Mouse (Mus musculus) cerebellum, adult 9-10 months (tissue): ENCODE data around the gene Ahdc1.
A peak's percentile ranks its signal among the peaks of the same experiment; 100 is the strongest.
"Not testable (repeated sequence)": the region's sequence is repeated elsewhere in the genome, so short reads cannot be mapped to it uniquely, and the experiment has no call there.

Experiments used
- DNase-seq: peaks from one replicate; pipeline ENCODE4 v3.0.0; 2022

Ahdc1 gene

GRCm38 (mm10) chr4:133082216-133082773 is 71.2 kb downstream of the Ahdc1 start:
- DNase-seq, result no peak

DNA sequence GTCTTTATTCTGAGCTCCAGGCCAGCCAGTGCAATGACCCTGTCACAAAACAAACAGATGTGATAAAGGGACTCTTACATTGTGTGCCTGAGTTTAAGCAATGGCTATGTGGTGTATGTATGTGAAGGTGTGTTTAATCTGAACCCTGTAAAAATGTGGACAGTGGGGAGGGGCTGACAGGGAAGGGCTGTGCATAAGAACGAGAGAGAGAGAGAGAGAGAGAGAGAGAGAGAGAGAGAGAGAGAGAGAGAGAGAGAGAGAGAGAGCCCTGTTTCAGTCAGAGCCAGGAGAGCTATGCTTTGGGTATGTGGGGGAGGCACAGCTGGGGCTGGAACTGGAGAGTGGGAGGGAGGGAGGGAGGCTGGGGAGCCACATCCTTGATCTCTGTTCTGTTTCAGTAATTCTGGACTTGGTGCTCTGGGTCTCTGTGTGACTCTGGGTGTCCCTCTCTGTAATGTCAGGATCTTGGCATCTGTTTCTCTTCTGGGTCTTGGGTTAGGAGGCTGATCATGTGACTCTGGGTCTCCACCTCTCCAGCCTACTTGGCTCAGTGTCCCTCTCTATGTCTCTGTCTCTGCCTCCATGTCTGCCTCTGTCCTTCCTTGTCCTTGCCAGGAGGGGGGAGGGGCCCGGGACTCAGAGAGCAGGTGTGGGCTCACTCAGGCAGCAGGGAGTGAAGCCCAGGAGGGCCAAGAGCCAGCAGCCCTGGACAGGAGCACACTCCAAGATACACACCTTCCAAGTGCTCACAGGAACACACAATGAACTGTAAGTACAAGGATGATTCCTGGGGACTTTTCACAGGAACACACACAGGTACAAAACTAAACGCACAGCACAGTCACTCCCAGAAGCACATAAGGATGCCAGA is 73.2 kb downstream of the Ahdc1 start:
- DNase-seq, result peak; percentile 81

- peak; percentile 73 for DNase-seq
Measured at GRCm38 (mm10) chr4:133085011-133085782, 74.1 kb downstream of the Ahdc1 start.

DNA sequence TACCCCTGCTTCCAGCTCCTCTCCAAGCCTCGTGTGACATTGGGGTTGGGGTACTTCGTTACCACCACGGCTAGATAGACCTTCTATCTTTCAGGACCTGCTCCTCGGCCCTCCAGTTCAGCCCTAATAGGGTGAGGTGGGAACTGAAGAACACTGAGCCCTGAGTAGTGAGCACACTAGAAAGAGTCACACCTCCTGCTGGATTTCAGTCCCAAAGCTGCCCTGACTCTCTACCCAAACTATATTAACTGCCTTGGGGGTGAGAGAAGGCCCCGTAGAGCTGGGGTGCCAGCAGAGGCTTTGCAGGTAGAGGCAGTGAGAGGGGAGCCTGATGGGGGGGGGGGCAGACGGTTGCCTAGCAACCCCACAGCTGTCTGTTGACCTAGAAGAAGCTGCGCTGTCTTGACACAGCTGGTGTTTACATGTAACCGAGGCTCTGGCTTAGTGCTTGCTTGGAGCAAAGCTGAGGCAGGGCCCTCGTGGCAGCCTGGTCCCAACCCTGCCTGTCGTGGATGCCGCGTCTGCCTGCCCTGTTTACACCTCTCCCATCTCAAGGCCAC is 74.8 kb downstream of the Ahdc1 start:
- no peak for DNase-seq

GRCm38 (mm10) chr4:133087177-133087714 is 76.2 kb downstream of the Ahdc1 start:
- DNase-seq, result no peak

DNA sequence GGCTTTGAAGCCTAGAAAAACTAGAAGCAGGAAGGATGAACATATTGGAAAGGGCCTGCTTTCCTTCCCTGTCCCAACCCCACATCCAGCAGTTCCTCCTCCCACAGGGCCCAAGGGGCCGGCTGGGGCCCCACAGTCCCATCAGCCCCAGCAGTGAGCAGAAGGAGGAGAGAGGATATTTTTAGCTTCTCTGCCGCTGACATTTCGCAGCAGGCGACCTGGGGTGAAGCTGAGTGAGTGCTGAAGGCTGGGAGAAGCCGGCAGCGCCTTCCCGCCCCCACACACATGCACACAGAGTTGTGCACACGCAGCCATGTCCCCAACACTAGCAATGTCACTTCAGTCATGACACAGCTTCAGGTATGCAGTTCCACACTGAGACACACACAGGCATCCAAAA is 76.8 kb downstream of the Ahdc1 start:
- no peak for DNase-seq

GRCm38 (mm10) chr4:133089319-133089718 is 78.3 kb downstream of the Ahdc1 start:
- no peak for DNase-seq

DNA sequence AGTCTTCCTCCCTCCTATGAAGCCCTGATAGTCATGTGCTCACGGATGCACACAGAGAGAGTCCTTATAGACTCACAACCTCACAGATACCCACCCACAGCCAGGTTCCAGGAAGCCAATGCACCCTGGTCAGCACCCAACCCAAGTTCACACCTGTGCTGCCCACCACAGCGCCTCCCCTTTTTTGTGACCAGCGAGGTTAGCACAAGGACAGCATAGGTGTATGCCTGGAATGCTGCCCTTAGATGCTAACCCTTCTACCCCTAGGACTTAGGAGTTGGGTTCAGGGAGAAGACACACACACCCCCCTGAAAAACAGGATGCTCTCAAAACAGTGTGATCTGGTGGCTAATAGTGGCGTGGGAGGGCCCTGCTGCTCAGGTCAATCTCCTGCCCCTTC is 78.7 kb downstream of the Ahdc1 start:
- no peak for DNase-seq

GRCm38 (mm10) chr4:133090276-133090719 is 79.2 kb downstream of the Ahdc1 start:
- no peak for DNase-seq

- no peak for DNase-seq
Measured at GRCm38 (mm10) chr4:133090720-133091458, 79.8 kb downstream of the Ahdc1 start.

GRCm38 (mm10) chr4:133091459-133091785 is 80.4 kb downstream of the Ahdc1 start:
- no peak for DNase-seq

DNA sequence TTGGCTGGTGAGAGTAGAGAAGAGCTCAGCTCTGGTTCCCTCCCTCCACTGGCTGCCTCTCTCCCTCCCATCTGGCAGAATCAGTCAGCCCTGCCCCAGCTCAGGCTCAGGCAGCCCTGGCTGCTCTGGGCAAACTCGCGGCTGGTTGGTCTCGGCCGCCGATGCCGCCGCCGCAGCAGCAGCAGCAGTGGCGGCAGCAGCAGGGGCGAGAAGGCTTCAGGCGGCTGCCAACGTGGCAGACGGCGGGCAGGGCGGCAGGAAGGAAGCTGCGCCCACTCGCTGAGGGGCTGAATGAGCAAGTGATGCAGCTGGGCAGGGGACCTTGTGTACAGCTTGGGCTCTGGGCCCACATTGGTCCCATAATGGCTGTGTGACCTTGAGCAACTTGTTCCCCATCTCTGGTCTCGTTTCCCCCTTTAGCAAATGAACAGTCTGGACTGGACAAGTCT is 81.4 kb downstream of the Ahdc1 start:
- no peak for DNase-seq

DNA sequence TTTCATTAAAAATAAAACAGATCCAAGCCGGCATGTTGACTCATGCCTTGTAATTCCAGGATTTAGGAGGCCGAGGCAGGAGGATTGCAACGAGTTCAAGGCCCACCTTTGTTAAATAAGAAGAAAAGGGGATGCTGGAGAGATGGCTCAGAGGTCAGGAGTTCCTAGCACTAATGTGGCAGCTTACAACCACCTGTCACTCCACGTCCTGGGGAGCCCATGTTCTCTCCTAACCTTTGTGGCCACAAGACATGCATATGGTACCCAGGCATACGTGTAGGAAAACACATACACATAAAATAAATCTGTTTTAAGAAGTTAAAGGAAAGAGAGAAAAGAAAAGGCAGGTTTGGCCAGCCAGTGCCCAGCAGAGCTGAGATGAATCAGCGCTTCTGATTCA is 82.0 kb downstream of the Ahdc1 start:
- no peak for DNase-seq

- no peak for DNase-seq
Measured at GRCm38 (mm10) chr4:133093481-133094033, 82.5 kb downstream of the Ahdc1 start.

- no peak for DNase-seq
Measured at GRCm38 (mm10) chr4:133094255-133094654, 83.2 kb downstream of the Ahdc1 start.

GRCm38 (mm10) chr4:133094936-133095733 is 84.1 kb downstream of the Ahdc1 start:
- peak; percentile 84 for DNase-seq

DNA sequence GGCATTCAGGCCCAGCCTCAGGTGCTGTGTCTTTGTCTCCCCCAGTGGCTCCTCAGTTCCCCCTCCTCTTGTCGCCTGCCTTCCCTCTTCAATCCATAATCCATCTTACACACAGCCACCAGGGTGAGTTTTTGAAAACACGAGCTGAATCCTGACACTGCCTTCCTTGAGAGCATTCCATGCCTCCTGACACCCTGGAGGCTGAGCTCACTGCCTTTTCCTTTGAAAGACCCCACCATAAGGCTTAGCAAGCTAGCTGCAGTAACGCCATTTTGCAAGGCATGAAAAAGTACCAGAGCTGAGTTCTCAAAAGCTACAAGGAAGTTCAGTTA is 84.6 kb downstream of the Ahdc1 start:
- not testable (repeated sequence) for DNase-seq

GRCm38 (mm10) chr4:133096671-133097070 is 85.6 kb downstream of the Ahdc1 start:
- not testable (repeated sequence) for DNase-seq

- no peak for DNase-seq
Measured at GRCm38 (mm10) chr4:133101751-133102150, 90.7 kb downstream of the Ahdc1 start.

- no peak for DNase-seq
Measured at GRCm38 (mm10) chr4:133103525-133104193, 92.6 kb downstream of the Ahdc1 start.

GRCm38 (mm10) chr4:133104194-133104569 is 93.1 kb downstream of the Ahdc1 start:
- no peak for DNase-seq
